Mouse (Mus musculus): ENCODE results near the gene Olfr1506. TPM values are rescaled to one million over a fixed set of nuclear protein-coding genes. Genes with fewer than 3 reads are reported as not detected.
A peak's percentile ranks its signal among the peaks of the same experiment; 100 is the strongest.
"Not testable (repeated sequence)": the region's sequence is repeated elsewhere in the genome, so short reads cannot be mapped to it uniquely, and the experiment has no call there.

The Olfr1506 gene
- not detected in 2 replicates for total RNA-seq (2014; fragmentation: Nextera tagmentation)
- total RNA-seq (2017) = not detected in 2 replicates

DNA sequence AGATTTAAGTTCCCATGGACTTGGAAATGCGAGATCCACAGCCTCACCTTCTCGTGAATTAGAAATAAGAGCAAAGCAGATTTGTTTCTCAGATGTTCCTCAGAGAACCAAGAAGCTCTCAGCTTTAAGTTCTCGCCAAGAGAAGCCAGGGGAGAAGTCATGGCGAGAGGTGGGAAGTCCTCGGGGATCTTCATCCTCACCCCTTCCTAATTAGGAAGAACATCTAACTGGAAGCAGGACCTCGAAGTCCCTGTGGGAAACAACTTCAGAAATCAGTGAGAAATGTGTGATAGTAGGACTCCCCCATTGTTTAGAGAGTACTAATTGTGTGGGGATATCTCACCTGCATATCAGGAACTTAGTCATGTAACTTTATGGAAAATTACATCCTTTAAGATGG is at the start of gene Olfr1506:
Gene Olfr1506, minus strand, starts transcription at position 101 of the 400 bp plus-strand sequence.
- not testable (repeated sequence) for ATAC-seq (replicated peaks; ENCODE audit: poor library complexity, severe bottlenecking)

DNA sequence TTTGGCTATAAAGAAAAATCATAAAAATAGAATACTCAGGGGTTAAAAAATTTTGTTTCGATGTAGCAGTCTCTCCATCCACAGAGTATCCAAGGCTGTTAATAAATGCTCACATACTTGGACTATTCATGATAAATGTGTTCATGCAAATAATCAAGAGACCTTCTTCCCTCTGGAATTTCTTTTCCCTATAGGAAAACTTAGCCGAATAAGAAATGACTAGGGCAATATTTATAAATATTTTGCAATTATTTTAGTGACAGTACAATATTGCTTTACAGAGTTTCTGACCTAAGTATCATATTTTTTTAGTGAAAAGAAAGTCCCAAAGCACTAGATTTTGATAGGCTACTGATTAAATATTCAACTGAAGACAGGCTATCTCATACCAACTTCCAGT is 46.6 kb upstream of the Olfr1506 start, which contains the start of gene Olfr1271:
Gene Olfr1271, minus strand, starts transcription at position 101 of the 400 bp plus-strand sequence.
- ATAC-seq (replicated peaks; ENCODE audit: poor library complexity, severe bottlenecking) = no peak

DNA sequence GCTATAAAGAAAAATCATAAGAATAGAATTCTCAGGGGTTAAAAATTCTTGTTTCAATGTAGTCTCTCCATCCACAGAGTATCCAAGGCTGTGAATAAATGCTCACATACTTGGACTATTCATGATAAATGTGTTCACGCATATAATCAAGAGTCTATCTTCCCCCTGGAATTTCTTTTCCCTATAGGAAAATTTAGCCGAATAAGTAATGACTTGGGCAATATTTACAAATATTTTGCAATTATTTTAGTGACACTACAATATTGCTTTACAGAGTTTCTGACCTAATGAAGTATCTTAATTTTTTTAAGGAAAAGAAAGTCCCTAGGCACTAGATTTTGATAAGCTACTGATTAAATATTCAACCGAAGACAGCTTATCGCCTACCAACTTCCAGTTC is 33.2 kb upstream of the Olfr1506 start, which contains the start of gene Olfr142:
Gene Olfr142, minus strand, starts transcription at position 101 of the 400 bp plus-strand sequence.
- no peak for ATAC-seq (replicated peaks; ENCODE audit: poor library complexity, severe bottlenecking)

GRCm38 (mm10) chr2:90199606-90200005 is 24.7 kb downstream of the Olfr1506 start:
- ATAC-seq (replicated peaks; ENCODE audit: poor library complexity, severe bottlenecking) = not testable (repeated sequence)

DNA sequence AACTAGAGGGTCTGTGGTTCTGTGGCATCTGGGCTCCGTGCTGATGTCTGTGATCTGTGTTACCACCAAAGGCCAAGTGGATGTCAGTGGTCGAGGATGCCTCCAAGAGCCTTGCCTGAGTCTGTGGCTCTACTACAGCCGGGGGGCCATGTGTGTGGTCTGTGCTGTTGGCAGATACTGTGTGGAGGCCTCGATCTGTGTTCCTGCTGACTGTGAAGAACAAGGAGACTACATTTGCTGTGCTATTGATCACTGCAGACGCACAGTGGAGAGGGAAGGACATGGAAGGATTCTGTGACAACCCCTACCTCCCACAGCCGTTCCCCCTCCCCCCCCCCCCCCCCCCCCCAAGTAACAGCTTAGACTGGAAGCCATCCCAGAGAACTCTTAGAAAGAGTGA is 29.0 kb downstream of the Olfr1506 start:
- ATAC-seq (replicated peaks; ENCODE audit: poor library complexity, severe bottlenecking) = not testable (repeated sequence)

DNA sequence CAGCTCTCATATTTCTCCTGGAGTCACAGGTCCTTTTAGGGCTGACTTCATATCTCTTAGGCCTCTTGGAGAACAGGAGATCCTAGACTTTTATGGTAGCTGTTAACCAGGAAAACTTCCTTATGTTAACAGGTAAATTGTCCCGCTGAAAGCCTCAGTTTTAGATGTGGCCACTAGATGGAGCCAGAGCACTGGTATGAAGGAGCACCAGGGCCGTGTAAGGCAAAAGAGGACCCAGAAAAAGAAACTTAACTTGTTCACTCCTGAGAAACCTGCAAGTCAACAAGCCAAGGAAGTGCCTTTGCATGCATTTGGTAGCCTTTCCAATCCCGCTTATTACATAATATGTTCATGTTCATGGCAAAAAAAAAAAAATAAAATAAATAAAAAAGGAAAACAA is 29.5 kb downstream of the Olfr1506 start:
- ATAC-seq (replicated peaks; ENCODE audit: poor library complexity, severe bottlenecking) = peak; percentile 90

GRCm38 (mm10) chr2:90187082-90187481 is 37.2 kb downstream of the Olfr1506 start:
- peak; percentile 90 for ATAC-seq (replicated peaks; ENCODE audit: poor library complexity, severe bottlenecking)

- ATAC-seq (replicated peaks; ENCODE audit: poor library complexity, severe bottlenecking) = not testable (repeated sequence)
Observed at GRCm38 (mm10) chr2:90186082-90186481, 38.2 kb downstream of the Olfr1506 start.

Other genes with a start within 250 kb of the Olfr1506 start
- gene Olfr1261, start 233.3 kb downstream of the Olfr1506 start, total RNA-seq (2014; fragmentation: Nextera tagmentation) = not detected in 2 replicates
- gene Olfr1261, start 233.3 kb downstream of the Olfr1506 start, total RNA-seq (2017) = not detected in 2 replicates
- not detected in 2 replicates for gene Olfr1262, start 224.3 kb downstream of the Olfr1506 start, total RNA-seq (2014; fragmentation: Nextera tagmentation)
- not detected in 2 replicates for gene Olfr1262, start 224.3 kb downstream of the Olfr1506 start, total RNA-seq (2017)
- not detected in 2 replicates for gene Olfr1263, start 212.4 kb downstream of the Olfr1506 start, total RNA-seq (2014; fragmentation: Nextera tagmentation)
- gene Olfr1263, start 212.4 kb downstream of the Olfr1506 start, total RNA-seq (2017) = not detected in 2 replicates
- not detected in 2 replicates for gene Olfr1264, start 198.9 kb downstream of the Olfr1506 start, total RNA-seq (2014; fragmentation: Nextera tagmentation)
- gene Olfr1264, start 198.9 kb downstream of the Olfr1506 start, total RNA-seq (2017) = not detected in 2 replicates
- gene Olfr1265, start 189.2 kb downstream of the Olfr1506 start, total RNA-seq (2014; fragmentation: Nextera tagmentation) = not detected in 2 replicates
- not detected in 2 replicates for gene Olfr1265, start 189.2 kb downstream of the Olfr1506 start, total RNA-seq (2017)
- not detected in 2 replicates for gene Olfr140, start 160.9 kb downstream of the Olfr1506 start, total RNA-seq (2014; fragmentation: Nextera tagmentation)
- gene Olfr140, start 160.9 kb downstream of the Olfr1506 start, total RNA-seq (2017) = not detected in 2 replicates
- not detected in 2 replicates for gene Olfr1269, start 103.1 kb downstream of the Olfr1506 start, total RNA-seq (2014; fragmentation: Nextera tagmentation)
- not detected in 2 replicates for gene Olfr1269, start 103.1 kb downstream of the Olfr1506 start, total RNA-seq (2017)
- gene Olfr32, start 82.2 kb downstream of the Olfr1506 start, total RNA-seq (2014; fragmentation: Nextera tagmentation) = not detected in 2 replicates
- not detected in 2 replicates for gene Olfr32, start 82.2 kb downstream of the Olfr1506 start, total RNA-seq (2017)
- gene Olfr1270, start 71.4 kb downstream of the Olfr1506 start, total RNA-seq (2014; fragmentation: Nextera tagmentation) = not detected in 2 replicates
- not detected in 2 replicates for gene Olfr1270, start 71.4 kb downstream of the Olfr1506 start, total RNA-seq (2017)
- gene Olfr142, start 33.1 kb upstream of the Olfr1506 start, total RNA-seq (2014; fragmentation: Nextera tagmentation) = not detected in 2 replicates
- not detected in 2 replicates for gene Olfr142, start 33.1 kb upstream of the Olfr1506 start, total RNA-seq (2017)
- gene Olfr1271, start 46.5 kb upstream of the Olfr1506 start, total RNA-seq (2014; fragmentation: Nextera tagmentation) = not detected in 2 replicates
- not detected in 2 replicates for gene Olfr1271, start 46.5 kb upstream of the Olfr1506 start, total RNA-seq (2017)
- gene Olfr1272, start 68.3 kb upstream of the Olfr1506 start, total RNA-seq (2014; fragmentation: Nextera tagmentation) = not detected in 2 replicates
- gene Olfr1272, start 68.3 kb upstream of the Olfr1506 start, total RNA-seq (2017) = not detected in 2 replicates
- gene Gm13769, start 97.7 kb upstream of the Olfr1506 start, total RNA-seq (2014; fragmentation: Nextera tagmentation) = not detected in 2 replicates
- not detected in 2 replicates for gene Gm13769, start 97.7 kb upstream of the Olfr1506 start, total RNA-seq (2017)
- not detected in 2 replicates for gene Olfr1274-ps, start 174.2 kb upstream of the Olfr1506 start, total RNA-seq (2014; fragmentation: Nextera tagmentation)
- gene Olfr1274-ps, start 174.2 kb upstream of the Olfr1506 start, total RNA-seq (2017) = not detected in 2 replicates

Measured in granulocyte monocyte progenitor cell, adult 5-6 weeks (primary cell).